Mouse (Mus musculus) midbrain, embryonic 13.5 days (tissue): ENCODE results near the gene Spns2. TPM values are rescaled to one million over a fixed set of nuclear protein-coding genes. Genes with fewer than 3 reads are reported as not detected.
A peak's percentile ranks its signal among the peaks of the same experiment; 100 is the strongest.

Experiments
- ATAC-seq: fragments of 200-750 bp; cut with Nextera tagmentation; 2 replicates; pipeline ENCODE4 v1.8.0; 2017; ENCODE audit warnings: mild to moderate bottlenecking, moderate TSS enrichment, moderate library complexity
- H3K27ac ChIP-seq: fragments of 300-500 bp; sonication (generic); 2 replicates; pipeline ENCODE4 v1.5.1; 2015; ENCODE audit warnings: inconsistent platforms, mild to moderate bottlenecking, moderate library complexity
- H3K27me3 ChIP-seq: fragments of 300-500 bp; sonication (generic); 2 replicates; pipeline ENCODE4 v1.6.1; 2015; ENCODE audit warnings: mild to moderate bottlenecking, inconsistent platforms
- H3K36me3 ChIP-seq: fragments of 300-500 bp; sonication (generic); 2 replicates; pipeline ENCODE4 v1.6.1; 2015; ENCODE audit warnings: mild to moderate bottlenecking, inconsistent platforms
- H3K4me1 ChIP-seq: fragments of 300-500 bp; sonication (generic); replicated peaks from 2 replicates; pipeline ENCODE4 v1.6.1; 2015; ENCODE audit warnings: inconsistent platforms
- H3K4me2 ChIP-seq: fragments of 300-500 bp; sonication (generic); replicated peaks from 2 replicates; pipeline ENCODE4 v1.6.1; 2015; ENCODE audit warnings: moderate library complexity, mild to moderate bottlenecking, inconsistent platforms
- H3K4me3 ChIP-seq: fragments of 300-500 bp; sonication (generic); replicated peaks from 2 replicates; pipeline ENCODE4 v1.5.1; 2015; ENCODE audit warnings: mild to moderate bottlenecking, inconsistent platforms
- H3K9ac ChIP-seq: fragments of 300-500 bp; sonication (generic); replicated peaks from 2 replicates; pipeline ENCODE4 v1.6.1; 2015; ENCODE audit warnings: mild to moderate bottlenecking, inconsistent platforms
- H3K9me3 ChIP-seq: fragments of 300-500 bp; sonication (generic); 2 replicates; pipeline ENCODE4 v1.6.1; 2016; ENCODE audit warnings: mild to moderate bottlenecking, inconsistent platforms
- WGBS: fragments of 180-500 bp; shearing (Covaris S2); methylation state at CpG from one replicate; pipeline ENCODE4 v1.1.7; 2015; 5-methylcytosine and 5-hydroxymethylcytosine counted together
- polyA plus RNA-seq: library from polyadenylated mRNA; unstranded; fragments of >200 nt; fragmentation: Nextera tagmentation; extraction: Ambion mirVana; gene quantifications from 2 replicates; pipeline ENCODE4 v1.2.1, GENCODE M21; 2015

Spns2 gene
- polyA plus RNA-seq, 1 experiment from 2014 or later = 7.8 TPM

GRCm38 (mm10) chr11:72496066-72496465 is 6.4 kb upstream of the Spns2 start:
- peaks cover 8% of the 10 kb centered on the region; the same call in 1 of the 2 replicates for H3K4me1 ChIP-seq
- ATAC-seq = no peak
- H3K9me3 ChIP-seq = no peaks in the 10 kb centered on the region
- H3K36me3 ChIP-seq = no peaks in the 10 kb centered on the region
- H3K4me3 ChIP-seq = no peak overlapping the region
- H3K27ac ChIP-seq = no peak overlapping the region
- H3K9ac ChIP-seq = no peak overlapping the region
- no peak overlapping the region for H3K4me2 ChIP-seq
- WGBS = 62% methylated on average over 3 of the region's 3 CpGs
- H3K27me3 ChIP-seq = peaks cover 4% of the 10 kb centered on the region; the same call in 1 of the 2 replicates

GRCm38 (mm10) chr11:72494046-72494988 is 4.6 kb upstream of the Spns2 start:
- no peak overlapping the region for H3K27ac ChIP-seq
- no peak for ATAC-seq
- no peak overlapping the region for H3K4me3 ChIP-seq

GRCm38 (mm10) chr11:72491130-72491960 is 1.6 kb upstream of the Spns2 start:
- H3K9me3 ChIP-seq = no peaks in the 10 kb centered on the region
- H3K36me3 ChIP-seq = no peaks in the 10 kb centered on the region
- WGBS = 67% methylated on average over 15 of the region's 15 CpGs
- no peak overlapping the region for H3K4me2 ChIP-seq
- H3K4me3 ChIP-seq = no peak overlapping the region
- peaks cover 35% of the 10 kb centered on the region for H3K4me1 ChIP-seq
- peaks cover 26% of the 10 kb centered on the region; the same call in 1 of the 2 replicates for H3K27me3 ChIP-seq
- no peak for ATAC-seq
- H3K9ac ChIP-seq = no peak overlapping the region
- no peak overlapping the region for H3K27ac ChIP-seq

More at GRCm38 (mm10) chr11:72494046-72494988, 4.6 kb upstream of the Spns2 start:
- H3K27me3 ChIP-seq = peaks cover 4% of the 10 kb centered on the region; the same call in 1 of the 2 replicates
- H3K4me2 ChIP-seq = no peak overlapping the region
- no peak overlapping the region for H3K9ac ChIP-seq
- H3K4me1 ChIP-seq = peaks cover 13% of the 10 kb centered on the region; the same call in 1 of the 2 replicates
- H3K9me3 ChIP-seq = no peaks in the 10 kb centered on the region
- H3K36me3 ChIP-seq = no peaks in the 10 kb centered on the region
- 56% methylated on average over 8 of the region's 8 CpGs for WGBS

GRCm38 (mm10) chr11:72489397-72489796 is 307 bp downstream of the Spns2 start:
- under 1% methylated on average over 34 of the region's 42 CpGs for WGBS
- Histone ChIP-seq H3K4me1 (peaks cover 52% of the 10 kb centered on the region), H3K27me3 (peaks cover 26% of the 10 kb centered on the region; the same call in 1 of the 2 replicates), H3K9me3 (no peaks in the 10 kb centered on the region), H3K4me2 (peak overlapping the region; percentile 82), H3K27ac (peak overlapping the region; percentile 95), H3K4me3 (peak overlapping the region; percentile 75), H3K36me3 (no peaks in the 10 kb centered on the region), H3K9ac (peak overlapping the region; percentile 93)
- ATAC-seq = no peak

- H3K27me3 ChIP-seq = peaks cover 26% of the 10 kb centered on the region; the same call in 1 of the 2 replicates
- H3K4me3 ChIP-seq = peak overlapping the region; percentile 75
- H3K27ac ChIP-seq = peak overlapping the region; percentile 95
- H3K36me3 ChIP-seq = no peaks in the 10 kb centered on the region
- peaks cover 52% of the 10 kb centered on the region for H3K4me1 ChIP-seq
- under 1% methylated on average over 37 of the region's 38 CpGs for WGBS
- peak overlapping the region; percentile 93 for H3K9ac ChIP-seq
- peak overlapping the region; percentile 82 for H3K4me2 ChIP-seq
- no peaks in the 10 kb centered on the region for H3K9me3 ChIP-seq
- ATAC-seq = peak; percentile 82
These were observed 892 bp downstream of the Spns2 start for GRCm38 (mm10) chr11:72488753-72489271.

GRCm38 (mm10) chr11:72487739-72488138 is 2.0 kb downstream of the Spns2 start:
- peak overlapping the region; percentile 75 for H3K4me3 ChIP-seq
- no peak for ATAC-seq
- WGBS = 90% methylated on average over 2 of the region's 2 CpGs

GRCm38 (mm10) chr11:72487171-72487570 is 2.5 kb downstream of the Spns2 start:
- ATAC-seq = no peak
- peaks cover 52% of the 10 kb centered on the region for H3K4me1 ChIP-seq
- H3K4me3 ChIP-seq = peak overlapping the region; percentile 75
- peak overlapping the region; percentile 93 for H3K9ac ChIP-seq
- H3K4me2 ChIP-seq = peak overlapping the region; percentile 82
- no peaks in the 10 kb centered on the region for H3K9me3 ChIP-seq
- no peaks in the 10 kb centered on the region for H3K36me3 ChIP-seq
- 57% methylated on average over 5 of the region's 5 CpGs for WGBS
- no peak overlapping the region for H3K27ac ChIP-seq
- H3K27me3 ChIP-seq = peaks cover 26% of the 10 kb centered on the region; the same call in 1 of the 2 replicates

More at GRCm38 (mm10) chr11:72487739-72488138, 2.0 kb downstream of the Spns2 start:
- peak overlapping the region; percentile 93 for H3K9ac ChIP-seq
- H3K4me1 ChIP-seq = peaks cover 52% of the 10 kb centered on the region
- H3K36me3 ChIP-seq = no peaks in the 10 kb centered on the region
- H3K27me3 ChIP-seq = peaks cover 26% of the 10 kb centered on the region; the same call in 1 of the 2 replicates
- H3K4me2 ChIP-seq = peak overlapping the region; percentile 82
- H3K9me3 ChIP-seq = no peaks in the 10 kb centered on the region
- H3K27ac ChIP-seq = peak overlapping the region; percentile 95; the same call in 1 of the 2 replicates

- no peak overlapping the region for H3K4me3 ChIP-seq
- no peaks in the 10 kb centered on the region for H3K36me3 ChIP-seq
- ATAC-seq = no peak
- H3K9me3 ChIP-seq = no peaks in the 10 kb centered on the region
- 80% methylated on average over 11 of the region's 11 CpGs for WGBS
- no peak overlapping the region for H3K9ac ChIP-seq
- H3K4me2 ChIP-seq = no peak overlapping the region
- no peak overlapping the region for H3K27ac ChIP-seq
- H3K4me1 ChIP-seq = peaks cover 52% of the 10 kb centered on the region
- peaks cover 22% of the 10 kb centered on the region; the same call in 1 of the 2 replicates for H3K27me3 ChIP-seq
These were observed 3.7 kb downstream of the Spns2 start for GRCm38 (mm10) chr11:72485960-72486359.

- Histone ChIP-seq H3K4me2 (no peak overlapping the region), H3K27me3 (peaks cover 22% of the 10 kb centered on the region; the same call in 1 of the 2 replicates), H3K9me3 (no peaks in the 10 kb centered on the region), H3K4me1 (peaks cover 50% of the 10 kb centered on the region), H3K36me3 (no peaks in the 10 kb centered on the region), H3K9ac (no peak overlapping the region), H3K4me3 (no peak overlapping the region), H3K27ac (no peak overlapping the region)
- 44% methylated on average over 5 of the region's 5 CpGs for WGBS
- ATAC-seq = no peak
These were observed 4.5 kb downstream of the Spns2 start for GRCm38 (mm10) chr11:72485157-72485556.

GRCm38 (mm10) chr11:72484549-72484948 is 5.2 kb downstream of the Spns2 start:
- H3K27ac ChIP-seq = no peak overlapping the region
- no peak overlapping the region for H3K4me2 ChIP-seq
- H3K9ac ChIP-seq = no peak overlapping the region
- no peak for ATAC-seq
- WGBS = 78% methylated on average over 6 of the region's 6 CpGs
- H3K4me3 ChIP-seq = no peak overlapping the region
- no peaks in the 10 kb centered on the region for H3K9me3 ChIP-seq
- H3K27me3 ChIP-seq = peaks cover 22% of the 10 kb centered on the region; the same call in 1 of the 2 replicates
- peaks cover 47% of the 10 kb centered on the region for H3K4me1 ChIP-seq
- no peaks in the 10 kb centered on the region for H3K36me3 ChIP-seq

- 82% methylated on average over 4 of the region's 4 CpGs for WGBS
- no peak for ATAC-seq
- 0 out of 2 replicates have a peak, but pooled peaks cover 3% of the 10 kb centered on the region for H3K27me3 ChIP-seq
- H3K9me3 ChIP-seq = no peaks in the 10 kb centered on the region
- H3K27ac ChIP-seq = no peak overlapping the region
- no peaks in the 10 kb centered on the region for H3K36me3 ChIP-seq
- no peak overlapping the region for H3K4me2 ChIP-seq
- H3K4me3 ChIP-seq = no peak overlapping the region
- no peak overlapping the region for H3K9ac ChIP-seq
- H3K4me1 ChIP-seq = peaks cover 37% of the 10 kb centered on the region
These were observed 7.8 kb downstream of the Spns2 start for GRCm38 (mm10) chr11:72481952-72482351.
